Mouse (Mus musculus) liver, embryonic 12.5 days (tissue): ENCODE data around the gene Gadd45g. TPM values are rescaled to one million over a fixed set of nuclear protein-coding genes. Genes with fewer than 3 reads are reported as not detected.

ENCODE experiments used
- polyA plus RNA-seq: library from polyadenylated mRNA; unstranded; fragments of >200 nt; fragmentation: Nextera tagmentation; extraction: Ambion mirVana; gene quantifications from 2 replicates; pipeline ENCODE4 v1.2.1, GENCODE M21; 2016

Gene Gadd45g
- polyA plus RNA-seq, 1 experiment from 2014 or later = 23.3 TPM

Other genes with a start within 250 kb of the Gadd45g start
- gene Cks2, start 201.4 kb upstream of the Gadd45g start, polyA plus RNA-seq = 405 and 413 TPM in 2 replicates
- gene Secisbp2, start 195.0 kb upstream of the Gadd45g start, polyA plus RNA-seq = 19.7 and 22.7 TPM in 2 replicates
- gene Sema4d, start 52.9 kb upstream of the Gadd45g start, polyA plus RNA-seq = 10.8 TPM in 2 replicates